Mouse (Mus musculus) E14TG2a.4 (cell line): ENCODE results near the gene Akr1d1.

Experiments
- CTCF ChIP-seq: conservative IDR thresholded peaks from 2 replicates; pipeline ENCODE4 v1.5.1; 2014; ENCODE audit warnings: low read length
- NANOG ChIP-seq: IDR thresholded peaks from 2 replicates; pipeline ENCODE4 v1.6.1; 2014; ENCODE audit warnings: borderline replicate concordance, low read length, mixed read lengths
- POU5F1 ChIP-seq: IDR thresholded peaks from 2 replicates; pipeline ENCODE4 v1.6.1; 2014; ENCODE audit warnings: low read length, borderline replicate concordance

DNA sequence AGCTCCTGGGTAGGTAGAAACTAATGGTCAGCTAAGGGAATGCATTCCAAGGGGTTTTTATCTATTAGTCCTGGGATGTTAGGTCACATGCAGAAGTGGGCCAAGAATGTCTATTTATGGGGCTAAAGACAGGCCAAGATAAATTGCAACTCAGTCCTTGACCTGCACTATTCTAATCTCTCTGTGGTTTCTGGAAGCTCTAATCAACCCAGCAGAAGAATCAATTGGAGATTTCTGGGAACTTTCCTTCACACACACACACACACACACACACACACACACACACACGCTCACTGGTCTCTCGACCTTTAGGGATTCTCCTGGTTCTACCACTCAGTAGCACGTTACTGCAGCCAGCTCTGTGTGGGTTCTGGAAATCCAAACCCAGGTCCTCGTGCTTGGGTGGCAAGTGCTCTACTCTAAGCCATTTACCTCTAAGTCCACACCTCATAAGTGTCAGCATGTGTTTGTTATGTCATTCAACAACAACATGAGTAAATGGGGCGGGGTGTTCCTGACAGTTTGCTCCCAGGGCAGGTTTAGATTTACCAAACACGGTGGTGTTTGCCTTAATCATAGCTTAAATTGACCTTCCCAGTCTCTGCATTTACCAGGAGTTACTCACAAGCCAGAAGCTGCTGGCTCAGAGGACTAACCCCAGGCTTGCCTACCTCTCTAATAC, 82.8 kb downstream of the Akr1d1 start:
- TF ChIP-seq CTCF (no peak), NANOG (no peak), POU5F1 (no peak)
